Mouse (Mus musculus): ENCODE results near the gene Rbpj. TPM values are rescaled to one million over a fixed set of nuclear protein-coding genes. Genes with fewer than 3 reads are reported as not detected.

Gene Rbpj
- polyA plus RNA-seq, 1 experiment: 16.0 TPM

- no peaks in the 10 kb centered on the region for H3K27me3 ChIP-seq (ENCODE audit: control insufficient read depth, insufficient read depth, insufficient read length)
- H3ac ChIP-seq (ENCODE audit: control insufficient read depth, insufficient read length): peak overlapping the region; percentile 75
- TF ChIP-seq TCF3 (IDR thresholded peaks at IDR 0.05; ENCODE audit: insufficient read length, low read depth): no peak
- TF ChIP-seq CEBPB (IDR thresholded peaks at IDR 0.05; ENCODE audit: insufficient read depth, poor library complexity, severe bottlenecking): no peak
- TF ChIP-seq SRF (IDR thresholded peaks at IDR 0.05; ENCODE audit: control insufficient read depth, insufficient read length, low read depth): no peak
- TF ChIP-seq USF1 (IDR thresholded peaks at IDR 0.05; ENCODE audit: low read depth): no peak
- TF ChIP-seq REST (IDR thresholded peaks at IDR 0.05; ENCODE audit: insufficient read depth, insufficient read length): no peak
- TF ChIP-seq MAX (IDR thresholded peaks at IDR 0.05; ENCODE audit: low read depth): no peak
- TF ChIP-seq POLR2AphosphoS2 (IDR thresholded peaks at IDR 0.05; ENCODE audit: insufficient read length, low read depth): no peak
- TF ChIP-seq TCF12 (IDR thresholded peaks at IDR 0.05; ENCODE audit: insufficient read depth, poor library complexity, severe bottlenecking): no peak
- no peak for TF ChIP-seq MYOG (IDR thresholded peaks at IDR 0.05; ENCODE audit: control insufficient read depth in 1 of 3, insufficient read depth in 1 of 3, insufficient read length in 2 of 3, low read depth in 2 of 3)
- no peak for TF ChIP-seq MYOD1 (IDR thresholded peaks at IDR 0.05; ENCODE audit: control insufficient read depth in 1 of 3, insufficient read length in 2 of 3, low read depth in 2 of 3)
- TF ChIP-seq POLR2A (IDR thresholded peaks at IDR 0.05; ENCODE audit: insufficient read length, low read depth): no peak
- no peak for TF ChIP-seq E2F4 (IDR thresholded peaks at IDR 0.05; ENCODE audit: insufficient read depth)
- H3K4me3 ChIP-seq: peak overlapping the region; percentile 91
- H3K36me3 ChIP-seq (ENCODE audit: control insufficient read depth, insufficient read depth): no peaks in the 10 kb centered on the region
- H3K4me2 ChIP-seq (ENCODE audit: low read depth): peak overlapping the region; percentile 53
- peaks cover 28% of the 10 kb centered on the region for H3K79me2 ChIP-seq (ENCODE audit: control insufficient read depth, insufficient read depth)
Observed at GRCm38 (mm10) chr5:53588421-53589171, 122.6 kb downstream of the Rbpj start.

GRCm38 (mm10) chr5:53589172-53589960, 123.4 kb downstream of the Rbpj start:
- peaks cover 35% of the 10 kb centered on the region for H3K79me2 ChIP-seq (ENCODE audit: control insufficient read depth, insufficient read depth)
- peak overlapping the region; percentile 75 for H3ac ChIP-seq (ENCODE audit: control insufficient read depth, insufficient read length)
- no peaks in the 10 kb centered on the region for H3K36me3 ChIP-seq (ENCODE audit: control insufficient read depth, insufficient read depth)
- TF ChIP-seq MAX (IDR thresholded peaks at IDR 0.05; ENCODE audit: low read depth) (no peak), E2F4 (IDR thresholded peaks at IDR 0.05; ENCODE audit: insufficient read depth) (peak; percentile 33), TCF12 (IDR thresholded peaks at IDR 0.05; ENCODE audit: insufficient read depth, poor library complexity, severe bottlenecking) (no peak), MYOD1 (IDR thresholded peaks at IDR 0.05; ENCODE audit: control insufficient read depth in 1 of 3, insufficient read length in 2 of 3, low read depth in 2 of 3) (peak in 2 of 3 experiments; percentile 83 to 89), POLR2A (IDR thresholded peaks at IDR 0.05; ENCODE audit: insufficient read length, low read depth) (peak; percentile 70), TCF3 (IDR thresholded peaks at IDR 0.05; ENCODE audit: insufficient read length, low read depth) (peak; percentile 41), POLR2AphosphoS2 (IDR thresholded peaks at IDR 0.05; ENCODE audit: insufficient read length, low read depth) (peak; percentile 61), SRF (IDR thresholded peaks at IDR 0.05; ENCODE audit: control insufficient read depth, insufficient read length, low read depth) (no peak), REST (IDR thresholded peaks at IDR 0.05; ENCODE audit: insufficient read depth, insufficient read length) (no peak), MYOG (IDR thresholded peaks at IDR 0.05; ENCODE audit: control insufficient read depth in 1 of 3, insufficient read depth in 1 of 3, insufficient read length in 2 of 3, low read depth in 2 of 3) (peak in 2 of 3 experiments; percentile 84 to 91), CEBPB (IDR thresholded peaks at IDR 0.05; ENCODE audit: insufficient read depth, poor library complexity, severe bottlenecking) (no peak), USF1 (IDR thresholded peaks at IDR 0.05; ENCODE audit: low read depth) (no peak)
- peak overlapping the region; percentile 91 for H3K4me3 ChIP-seq
- no peaks in the 10 kb centered on the region for H3K27me3 ChIP-seq (ENCODE audit: control insufficient read depth, insufficient read depth, insufficient read length)
- peak overlapping the region; percentile 70 for H3K4me2 ChIP-seq (ENCODE audit: low read depth)

GRCm38 (mm10) chr5:53590179-53590765, 124.3 kb downstream of the Rbpj start:
- TF ChIP-seq MAX (IDR thresholded peaks at IDR 0.05; ENCODE audit: low read depth) (no peak), TCF3 (IDR thresholded peaks at IDR 0.05; ENCODE audit: insufficient read length, low read depth) (no peak), MYOG (IDR thresholded peaks at IDR 0.05; ENCODE audit: control insufficient read depth in 1 of 3, insufficient read depth in 1 of 3, insufficient read length in 2 of 3, low read depth in 2 of 3) (no peak), POLR2A (IDR thresholded peaks at IDR 0.05; ENCODE audit: insufficient read length, low read depth) (peak; percentile 59), POLR2AphosphoS2 (IDR thresholded peaks at IDR 0.05; ENCODE audit: insufficient read length, low read depth) (peak; percentile 13)
- peak overlapping the region; percentile 75 for H3ac ChIP-seq (ENCODE audit: control insufficient read depth, insufficient read length)
- H3K27me3 ChIP-seq (ENCODE audit: control insufficient read depth, insufficient read depth, insufficient read length): no peaks in the 10 kb centered on the region
- peak overlapping the region; percentile 70 for H3K4me2 ChIP-seq (ENCODE audit: low read depth)
- peaks cover 44% of the 10 kb centered on the region for H3K79me2 ChIP-seq (ENCODE audit: control insufficient read depth, insufficient read depth)
- no peaks in the 10 kb centered on the region for H3K36me3 ChIP-seq (ENCODE audit: control insufficient read depth, insufficient read depth)
- peak overlapping the region; percentile 91 for H3K4me3 ChIP-seq

- Histone ChIP-seq H3K4me2 (ENCODE audit: low read depth) (peak overlapping the region; percentile 56), H3K27me3 (ENCODE audit: control insufficient read depth, insufficient read depth, insufficient read length) (no peaks in the 10 kb centered on the region), H3K79me2 (ENCODE audit: control insufficient read depth, insufficient read depth) (peaks cover 52% of the 10 kb centered on the region), H3K36me3 (ENCODE audit: control insufficient read depth, insufficient read depth) (no peaks in the 10 kb centered on the region), H3ac (ENCODE audit: control insufficient read depth, insufficient read length) (peak overlapping the region; percentile 75), H3K4me3 (peak overlapping the region; percentile 91)
- TF ChIP-seq SRF (IDR thresholded peaks at IDR 0.05; ENCODE audit: control insufficient read depth, insufficient read length, low read depth) (no peak), POLR2A (IDR thresholded peaks at IDR 0.05; ENCODE audit: insufficient read length, low read depth) (peak; percentile 19), POLR2AphosphoS2 (IDR thresholded peaks at IDR 0.05; ENCODE audit: insufficient read length, low read depth) (peak; percentile 36), CEBPB (IDR thresholded peaks at IDR 0.05; ENCODE audit: insufficient read depth, poor library complexity, severe bottlenecking) (no peak)
Observed at GRCm38 (mm10) chr5:53590875-53591682, 125.1 kb downstream of the Rbpj start.

Data from myocyte (in vitro differentiated cells).